Mouse (Mus musculus): ENCODE measurements around the gene Irf2bp1. TPM values are rescaled to one million over a fixed set of nuclear protein-coding genes. Genes with fewer than 3 reads are reported as not detected.

Irf2bp1 gene
- polyA plus RNA-seq, 1 experiment = 39.4 TPM

- no peaks in the 10 kb centered on the region for H3K27me3 ChIP-seq (ENCODE audit: control insufficient read depth, insufficient read depth, insufficient read length)
- H3K36me3 ChIP-seq (ENCODE audit: control insufficient read depth, insufficient read depth) = no peaks in the 10 kb centered on the region
- H3K79me3 ChIP-seq (ENCODE audit: low read depth) = no peaks in the 10 kb centered on the region
- H3K4me3 ChIP-seq (ENCODE audit: insufficient read depth, poor library complexity, severe bottlenecking) = no peak overlapping the region
- H3K79me2 ChIP-seq (ENCODE audit: control insufficient read depth, insufficient read depth) = no peaks in the 10 kb centered on the region
- H3ac ChIP-seq (ENCODE audit: control insufficient read depth, insufficient read length, low read depth) = no peak overlapping the region
- TF ChIP-seq MYOD1 (IDR thresholded peaks at IDR 0.05; ENCODE audit: control insufficient read depth, insufficient read length, low read depth) (no peak), CTCF (IDR thresholded peaks at IDR 0.05; ENCODE audit: control insufficient read depth, insufficient read depth, insufficient read length) (no peak), CEBPB (IDR thresholded peaks at IDR 0.05; ENCODE audit: low read depth) (no peak), MAX (IDR thresholded peaks at IDR 0.05) (no peak), FOSL1 (IDR thresholded peaks at IDR 0.05; ENCODE audit: insufficient read depth, low read length, poor library complexity, severe bottlenecking) (no peak), USF1 (IDR thresholded peaks at IDR 0.05; ENCODE audit: low read depth) (no peak), MYOG (IDR thresholded peaks at IDR 0.05; ENCODE audit: control insufficient read depth, extremely low read depth, insufficient read length) (no peak)
These were observed 12.2 kb downstream of the Irf2bp1 start for GRCm38 (mm10) chr7:19016042-19016441.

DNA sequence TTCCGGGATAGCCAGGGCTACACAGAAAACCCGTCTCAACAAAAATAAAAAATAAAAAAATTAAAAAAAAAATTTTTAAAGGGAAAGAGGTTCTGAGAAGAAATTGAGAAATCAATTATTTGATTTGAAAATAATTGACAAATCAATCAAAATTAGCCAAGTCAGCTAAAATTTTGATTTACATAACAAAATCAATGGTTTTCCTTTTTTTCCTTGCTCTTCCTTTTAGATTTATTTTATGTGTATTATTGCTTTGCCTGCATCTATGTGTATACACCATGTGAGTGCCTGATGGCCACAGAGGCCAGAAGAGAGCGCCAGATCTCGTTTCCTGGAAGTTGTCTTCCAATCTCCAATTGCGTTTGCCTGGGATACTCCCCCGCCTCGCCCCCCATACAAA is 14.1 kb downstream of the Irf2bp1 start:
- no peaks in the 10 kb centered on the region for H3K36me3 ChIP-seq (ENCODE audit: control insufficient read depth, insufficient read depth)
- H3K79me2 ChIP-seq (ENCODE audit: control insufficient read depth, insufficient read depth) = no peaks in the 10 kb centered on the region
- peaks cover 9% of the 10 kb centered on the region for H3K27me3 ChIP-seq (ENCODE audit: control insufficient read depth, insufficient read depth, insufficient read length)
- no peak overlapping the region for H3K4me3 ChIP-seq (ENCODE audit: insufficient read depth, poor library complexity, severe bottlenecking)
- TF ChIP-seq CEBPB (IDR thresholded peaks at IDR 0.05; ENCODE audit: low read depth) = no peak
- no peak for TF ChIP-seq MAX (IDR thresholded peaks at IDR 0.05)
- TF ChIP-seq MYOG (IDR thresholded peaks at IDR 0.05; ENCODE audit: control insufficient read depth, extremely low read depth, insufficient read length) = no peak
- H3K79me3 ChIP-seq (ENCODE audit: low read depth) = no peaks in the 10 kb centered on the region
- H3ac ChIP-seq (ENCODE audit: control insufficient read depth, insufficient read length, low read depth) = no peak overlapping the region

DNA sequence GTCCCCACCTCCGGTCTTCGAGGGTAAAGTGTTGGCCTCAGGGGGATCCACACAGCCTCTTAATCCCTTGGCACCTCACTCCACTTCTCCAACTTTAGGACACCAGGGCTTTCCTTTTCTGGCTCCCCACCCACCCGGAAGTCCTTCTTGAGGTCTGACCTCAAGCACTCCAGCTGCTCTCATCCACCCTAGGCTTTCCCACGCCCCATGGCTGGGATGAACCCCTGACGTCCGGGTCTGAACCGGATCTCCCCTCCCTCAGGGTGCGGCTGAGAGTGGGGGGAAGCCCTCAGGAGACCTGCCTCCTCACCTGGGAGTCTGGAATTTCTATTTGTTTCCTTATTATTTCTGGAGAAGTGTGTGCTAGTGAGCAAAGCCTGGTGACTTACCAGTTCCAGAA is 17.2 kb downstream of the Irf2bp1 start:
- Histone ChIP-seq H3ac (ENCODE audit: control insufficient read depth, insufficient read length, low read depth) (no peak overlapping the region), H3K27me3 (ENCODE audit: control insufficient read depth, insufficient read depth, insufficient read length) (peaks cover 12% of the 10 kb centered on the region), H3K79me2 (ENCODE audit: control insufficient read depth, insufficient read depth) (peaks cover 17% of the 10 kb centered on the region), H3K79me3 (ENCODE audit: low read depth) (peaks cover 13% of the 10 kb centered on the region), H3K4me3 (ENCODE audit: insufficient read depth, poor library complexity, severe bottlenecking) (no peak overlapping the region), H3K36me3 (ENCODE audit: control insufficient read depth, insufficient read depth) (no peaks in the 10 kb centered on the region)
- TF ChIP-seq MYOD1 (IDR thresholded peaks at IDR 0.05; ENCODE audit: control insufficient read depth, insufficient read length, low read depth) = no peak
- no peak for TF ChIP-seq CTCF (IDR thresholded peaks at IDR 0.05; ENCODE audit: control insufficient read depth, insufficient read depth, insufficient read length)
- TF ChIP-seq USF1 (IDR thresholded peaks at IDR 0.05; ENCODE audit: low read depth) = no peak
- no peak for TF ChIP-seq CEBPB (IDR thresholded peaks at IDR 0.05; ENCODE audit: low read depth)
- TF ChIP-seq FOSL1 (IDR thresholded peaks at IDR 0.05; ENCODE audit: insufficient read depth, low read length, poor library complexity, severe bottlenecking) = no peak
- no peak for TF ChIP-seq MAX (IDR thresholded peaks at IDR 0.05)

- no peak overlapping the region for H3K4me3 ChIP-seq (ENCODE audit: insufficient read depth, poor library complexity, severe bottlenecking)
- peaks cover 17% of the 10 kb centered on the region for H3K79me3 ChIP-seq (ENCODE audit: low read depth)
- no peaks in the 10 kb centered on the region for H3K36me3 ChIP-seq (ENCODE audit: control insufficient read depth, insufficient read depth)
- TF ChIP-seq FOSL1 (IDR thresholded peaks at IDR 0.05; ENCODE audit: insufficient read depth, low read length, poor library complexity, severe bottlenecking) = no peak
- TF ChIP-seq MYOG (IDR thresholded peaks at IDR 0.05; ENCODE audit: control insufficient read depth, extremely low read depth, insufficient read length) = no peak
- TF ChIP-seq USF1 (IDR thresholded peaks at IDR 0.05; ENCODE audit: low read depth) = no peak
- TF ChIP-seq CTCF (IDR thresholded peaks at IDR 0.05; ENCODE audit: control insufficient read depth, insufficient read depth, insufficient read length) = no peak
- no peak for TF ChIP-seq MYOD1 (IDR thresholded peaks at IDR 0.05; ENCODE audit: control insufficient read depth, insufficient read length, low read depth)
- no peak for TF ChIP-seq CEBPB (IDR thresholded peaks at IDR 0.05; ENCODE audit: low read depth)
- no peak for TF ChIP-seq MAX (IDR thresholded peaks at IDR 0.05)
- no peak overlapping the region for H3ac ChIP-seq (ENCODE audit: control insufficient read depth, insufficient read length, low read depth)
- peaks cover 12% of the 10 kb centered on the region for H3K27me3 ChIP-seq (ENCODE audit: control insufficient read depth, insufficient read depth, insufficient read length)
- peaks cover 30% of the 10 kb centered on the region for H3K79me2 ChIP-seq (ENCODE audit: control insufficient read depth, insufficient read depth)
These were observed 18.5 kb downstream of the Irf2bp1 start for GRCm38 (mm10) chr7:19022189-19022958.

DNA sequence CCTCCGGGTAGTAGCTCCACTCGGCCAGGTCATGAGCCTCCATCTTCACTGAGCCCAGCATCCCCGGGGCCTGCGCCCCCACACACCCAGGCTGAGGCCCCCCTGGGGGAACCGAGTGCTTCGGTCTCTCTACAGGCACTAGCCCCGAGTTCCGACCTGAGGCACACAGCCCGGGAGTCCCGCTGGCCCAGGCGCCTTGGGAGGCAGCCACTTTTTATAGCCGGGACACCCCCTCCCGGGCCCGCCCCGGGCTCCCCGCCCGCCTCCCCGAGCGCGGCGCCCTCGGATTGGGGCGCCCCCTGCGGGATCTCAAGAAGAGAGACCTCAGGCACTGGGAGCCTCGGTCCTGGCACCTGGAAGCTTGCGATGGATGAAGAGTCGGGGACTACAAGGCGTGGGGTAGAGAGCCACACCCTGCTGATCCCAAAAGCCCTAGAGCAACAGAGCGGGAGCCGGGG is 19.5 kb downstream of the Irf2bp1 start, which contains the start of gene Foxa3:
Gene Foxa3, minus strand, starts transcription at position 182 of the 458 bp plus-strand sequence.
- peak within 1 kb of the TSS; percentile 91 for H3ac ChIP-seq (ENCODE audit: control insufficient read depth, insufficient read length, low read depth)
- H3K79me2 ChIP-seq (ENCODE audit: control insufficient read depth, insufficient read depth) = peaks cover 40% of the 10 kb centered on the region
- peaks cover 12% of the 10 kb centered on the region for H3K27me3 ChIP-seq (ENCODE audit: control insufficient read depth, insufficient read depth, insufficient read length)
- no peaks in the 10 kb centered on the region for H3K36me3 ChIP-seq (ENCODE audit: control insufficient read depth, insufficient read depth)
- TF ChIP-seq CTCF (IDR thresholded peaks at IDR 0.05; ENCODE audit: control insufficient read depth, insufficient read depth, insufficient read length) = peak; percentile 27
- TF ChIP-seq USF1 (IDR thresholded peaks at IDR 0.05; ENCODE audit: low read depth) = no peak
- no peak for TF ChIP-seq CEBPB (IDR thresholded peaks at IDR 0.05; ENCODE audit: low read depth)
- TF ChIP-seq MYOG (IDR thresholded peaks at IDR 0.05; ENCODE audit: control insufficient read depth, extremely low read depth, insufficient read length) = no peak
- H3K79me3 ChIP-seq (ENCODE audit: low read depth) = peaks cover 18% of the 10 kb centered on the region
- H3K4me3 ChIP-seq (ENCODE audit: insufficient read depth, poor library complexity, severe bottlenecking) = peak within 1 kb of the TSS; percentile 63

GRCm38 (mm10) chr7:19024096-19024506 is 20.3 kb downstream of the Irf2bp1 start, which contains the start of gene Sympk:
Gene Sympk (plus strand): TSS chr7:19024377.
- Histone ChIP-seq H3K27me3 (ENCODE audit: control insufficient read depth, insufficient read depth, insufficient read length) (peaks cover 12% of the 10 kb centered on the region), H3K4me3 (ENCODE audit: insufficient read depth, poor library complexity, severe bottlenecking) (peak within 1 kb of the TSS; percentile 63), H3K79me2 (ENCODE audit: control insufficient read depth, insufficient read depth) (peaks cover 45% of the 10 kb centered on the region), H3ac (ENCODE audit: control insufficient read depth, insufficient read length, low read depth) (peak within 1 kb of the TSS; percentile 91), H3K36me3 (ENCODE audit: control insufficient read depth, insufficient read depth) (peaks cover 5% of the 10 kb centered on the region), H3K79me3 (ENCODE audit: low read depth) (peaks cover 18% of the 10 kb centered on the region)
- TF ChIP-seq FOSL1 (IDR thresholded peaks at IDR 0.05; ENCODE audit: insufficient read depth, low read length, poor library complexity, severe bottlenecking) (no peak), MAX (IDR thresholded peaks at IDR 0.05) (no peak), MYOG (IDR thresholded peaks at IDR 0.05; ENCODE audit: control insufficient read depth, extremely low read depth, insufficient read length) (no peak), USF1 (IDR thresholded peaks at IDR 0.05; ENCODE audit: low read depth) (no peak), CEBPB (IDR thresholded peaks at IDR 0.05; ENCODE audit: low read depth) (no peak), CTCF (IDR thresholded peaks at IDR 0.05; ENCODE audit: control insufficient read depth, insufficient read depth, insufficient read length) (no peak), MYOD1 (IDR thresholded peaks at IDR 0.05; ENCODE audit: control insufficient read depth, insufficient read length, low read depth) (no peak)
